Mouse (Mus musculus) embryonic stem cell, embryonic (primary cell): ENCODE measurements around the gene Srgap1.

Experiments used
- CTCF ChIA-PET, 4 experiments: fragments of 300-600 bp in 2 of 4; fragments of 350-600 bp in 2 of 4; sonication (Branson Sonifier 250); formaldehyde crosslinking; loops; one replicate each; lab custom pipeline; 2022; ENCODE audit warnings: inconsistent platforms in 2 of 4; lab: Charles Lee
- POLR2A ChIA-PET, 4 experiments: fragments of 300-600 bp in 2 of 4; fragments of 350-600 bp in 2 of 4; sonication (Branson Sonifier 250); formaldehyde crosslinking; loops; one replicate each; lab custom pipeline; 2022; ENCODE audit warnings: antibody characterized with exemption in 4 of 4, inconsistent platforms in 1 of 4; lab: Charles Lee

Srgap1 gene

DNA sequence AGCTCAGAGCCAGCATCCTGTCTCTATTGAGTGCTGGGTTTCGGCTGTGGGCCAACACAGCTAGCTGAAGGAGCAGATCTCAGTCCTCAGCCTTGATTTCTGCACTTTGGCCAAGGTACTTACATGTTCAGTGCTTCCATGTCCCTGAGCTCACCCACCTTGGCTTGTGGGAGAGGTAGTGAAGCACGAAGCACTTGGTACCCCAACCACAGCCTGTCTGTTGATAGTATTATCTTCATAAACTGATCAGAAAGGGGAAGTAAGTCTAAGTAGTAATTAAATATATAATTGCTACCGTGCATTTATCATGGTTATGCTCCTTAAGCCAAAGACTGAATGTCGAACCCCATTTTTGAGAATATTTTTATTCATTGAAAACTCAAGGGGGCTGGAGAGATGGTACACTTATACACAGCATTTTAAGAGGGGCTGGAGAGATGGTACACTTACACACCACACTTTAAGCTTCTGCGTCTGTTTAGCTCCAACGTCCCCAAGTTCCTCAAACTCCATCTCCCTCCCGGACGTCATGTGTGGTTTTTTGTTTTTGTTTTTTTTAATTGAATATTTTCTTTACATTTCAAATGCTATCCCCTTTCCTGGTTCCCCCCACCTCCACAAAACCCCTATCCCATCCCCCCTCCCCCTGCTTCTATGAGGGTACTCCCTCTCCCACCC, 315.9 kb downstream of the Srgap1 start:
- POLR2A ChIA-PET: interaction anchor here in 2 of 4 experiments (1.1 to 2.6 kb wide), 2 partner anchors 9 to 12 kb away, joined by 3 to 6 read pairs; partner anchors contain the start of gene BC048403 (in 1 of the 2)
- CTCF ChIA-PET: no interaction called here
